Mouse (Mus musculus) layer of hippocampus, adult 18-20 months (tissue): ENCODE data around the gene Alpk1. TPM values are rescaled to one million over a fixed set of nuclear protein-coding genes. Genes with fewer than 3 reads are reported as not detected.
"Not testable (repeated sequence)": the region's sequence is repeated elsewhere in the genome, so short reads cannot be mapped to it uniquely, and the experiment has no call there.

Experiments used
- DNase-seq, 2 experiments: peaks; one replicate each; pipeline ENCODE4 v3.0.0; 2022; ENCODE audit warnings: low spot score in 2 of 2
- total RNA-seq, 2 experiments: library from RNA; stranded (reverse); gene quantifications; 2 replicates each; pipeline ENCODE4 v1.2.3; 2021

Gene Alpk1
- total RNA-seq, 2 experiments from 2014 or later = 8.8 to 9.3 TPM

GRCm38 (mm10) chr3:127791056-127791483, 10.7 kb upstream of the Alpk1 start:
- no peak for DNase-seq

GRCm38 (mm10) chr3:127790234-127791055, 10.1 kb upstream of the Alpk1 start:
- peak in 1 of 2 experiments; percentile 22 for DNase-seq

GRCm38 (mm10) chr3:127789500-127790191, 9.3 kb upstream of the Alpk1 start, which contains the start of gene Tifa:
Tifa (plus strand) TSS chr3:127789805.
- peak in 1 of 2 experiments; percentile 28 for DNase-seq

- no peak for DNase-seq
Observed at GRCm38 (mm10) chr3:127788919-127789318, 8.6 kb upstream of the Alpk1 start.

GRCm38 (mm10) chr3:127788038-127788437, 7.7 kb upstream of the Alpk1 start:
- DNase-seq = no peak

- DNase-seq = no peak
Observed at GRCm38 (mm10) chr3:127787032-127787431, 6.7 kb upstream of the Alpk1 start.

- DNase-seq = not testable (repeated sequence)
Observed at GRCm38 (mm10) chr3:127783680-127784079, 3.4 kb upstream of the Alpk1 start.

GRCm38 (mm10) chr3:127782921-127783320, 2.6 kb upstream of the Alpk1 start:
- no peak for DNase-seq

GRCm38 (mm10) chr3:127780921-127781320, 594 bp upstream of the Alpk1 start:
- no peak for DNase-seq

- DNase-seq = no peak
Observed at GRCm38 (mm10) chr3:127769146-127769545, 11.2 kb downstream of the Alpk1 start.

GRCm38 (mm10) chr3:127765971-127766370, 14.4 kb downstream of the Alpk1 start:
- DNase-seq = no peak

GRCm38 (mm10) chr3:127764541-127764940, 15.8 kb downstream of the Alpk1 start:
- no peak for DNase-seq

GRCm38 (mm10) chr3:127763076-127763612, 17.2 kb downstream of the Alpk1 start:
- peak; percentile 54 to 75 for DNase-seq

GRCm38 (mm10) chr3:127762403-127762802, 17.9 kb downstream of the Alpk1 start:
- DNase-seq = no peak

GRCm38 (mm10) chr3:127759212-127759611, 21.1 kb downstream of the Alpk1 start:
- peak in 1 of 2 experiments; percentile 65 for DNase-seq

- DNase-seq = no peak
Observed at GRCm38 (mm10) chr3:127758806-127759205, 21.5 kb downstream of the Alpk1 start.

GRCm38 (mm10) chr3:127757886-127758301, 22.4 kb downstream of the Alpk1 start:
- no peak for DNase-seq

GRCm38 (mm10) chr3:127756458-127756857, 23.9 kb downstream of the Alpk1 start:
- no peak for DNase-seq

GRCm38 (mm10) chr3:127749981-127750562, 30.3 kb downstream of the Alpk1 start:
- DNase-seq = no peak

- no peak for DNase-seq
Observed at GRCm38 (mm10) chr3:127749266-127749665, 31.1 kb downstream of the Alpk1 start.

- no peak for DNase-seq
Observed at GRCm38 (mm10) chr3:127748644-127749043, 31.7 kb downstream of the Alpk1 start.
